Mouse (Mus musculus) embryonic facial prominence, embryonic 15.5 days (tissue): ENCODE measurements at regions not wholly inside any gene's neighbourhood (a gene's known extent, or its start where the extent isn't known, plus 50 kb on each side); places are given as distances from the start of the nearest gene placed in this dataset.

ENCODE experiments used
- ATAC-seq: fragments of 200-750 bp; cut with Nextera tagmentation; 2 replicates; pipeline ENCODE4 v1.8.0; 2017; ENCODE audit warnings: low read depth, moderate TSS enrichment; ENCODE audit not compliant: insufficient number of reproducible peaks, low FRiP score, low TSS enrichment
- H3K27ac ChIP-seq: fragments of 300-500 bp; sonication (generic); replicated peaks from 2 replicates; pipeline ENCODE4 v1.5.1; 2015; ENCODE audit warnings: mild to moderate bottlenecking, inconsistent platforms
- H3K27me3 ChIP-seq: fragments of 300-500 bp; sonication (generic); 2 replicates; pipeline ENCODE4 v1.6.1; 2015; ENCODE audit warnings: inconsistent platforms
- H3K36me3 ChIP-seq: fragments of 300-500 bp; sonication (generic); 2 replicates; pipeline ENCODE4 v1.6.1; 2015; ENCODE audit warnings: mild to moderate bottlenecking, inconsistent platforms
- H3K4me1 ChIP-seq: fragments of 300-500 bp; sonication (generic); 2 replicates; pipeline ENCODE4 v1.6.1; 2015; ENCODE audit warnings: inconsistent platforms
- H3K4me2 ChIP-seq: fragments of 300-500 bp; sonication (generic); replicated peaks from 2 replicates; pipeline ENCODE4 v1.6.1; 2015; ENCODE audit warnings: mild to moderate bottlenecking, inconsistent platforms
- H3K4me3 ChIP-seq: fragments of 300-500 bp; sonication (generic); replicated peaks from 2 replicates; pipeline ENCODE4 v1.5.1; 2015; ENCODE audit warnings: mild to moderate bottlenecking, inconsistent platforms
- H3K9ac ChIP-seq: fragments of 300-500 bp; sonication (generic); 2 replicates; pipeline ENCODE4 v1.6.1; 2015; ENCODE audit warnings: inconsistent platforms
- H3K9me3 ChIP-seq: fragments of 300-500 bp; sonication (generic); replicated peaks from 2 replicates; pipeline ENCODE4 v1.6.1; 2016; ENCODE audit warnings: inconsistent platforms
- WGBS: fragments of 180-500 bp; shearing (Covaris S2); methylation state at CpG from one replicate; pipeline ENCODE4 v1.1.7; 2015; 5-methylcytosine and 5-hydroxymethylcytosine counted together

DNA sequence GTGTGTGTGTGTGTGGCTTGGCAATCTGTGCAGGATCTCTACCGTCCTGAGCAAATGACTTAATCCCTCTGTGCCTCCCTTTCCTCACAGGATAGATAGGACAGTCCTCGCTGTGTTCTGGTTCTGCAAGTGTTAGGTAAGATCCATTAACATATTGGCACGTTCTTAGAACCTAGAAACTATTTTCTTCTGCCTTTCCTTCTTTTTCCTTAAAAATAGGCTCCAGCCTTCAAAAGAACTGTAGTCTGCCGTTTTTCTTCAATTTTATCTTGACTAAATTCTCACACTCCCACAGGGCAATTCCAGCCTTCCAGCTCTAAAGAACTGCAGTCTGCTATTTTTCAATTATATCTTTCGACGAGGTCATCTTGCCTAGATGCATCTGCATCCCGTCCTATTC lies 227.6 kb upstream of the Clint1 start:
- no peaks in the 10 kb centered on the region for H3K36me3 ChIP-seq
- no peaks in the 10 kb centered on the region for H3K9me3 ChIP-seq
- H3K9ac ChIP-seq: no peak overlapping the region
- H3K27ac ChIP-seq: no peak overlapping the region
- H3K4me3 ChIP-seq: no peak overlapping the region
- no peaks in the 10 kb centered on the region for H3K4me1 ChIP-seq
- 59% methylated on average over 7 of the region's 7 CpGs for WGBS
- ATAC-seq: no peak
- H3K27me3 ChIP-seq: no peaks in the 10 kb centered on the region
- H3K4me2 ChIP-seq: no peak overlapping the region

DNA sequence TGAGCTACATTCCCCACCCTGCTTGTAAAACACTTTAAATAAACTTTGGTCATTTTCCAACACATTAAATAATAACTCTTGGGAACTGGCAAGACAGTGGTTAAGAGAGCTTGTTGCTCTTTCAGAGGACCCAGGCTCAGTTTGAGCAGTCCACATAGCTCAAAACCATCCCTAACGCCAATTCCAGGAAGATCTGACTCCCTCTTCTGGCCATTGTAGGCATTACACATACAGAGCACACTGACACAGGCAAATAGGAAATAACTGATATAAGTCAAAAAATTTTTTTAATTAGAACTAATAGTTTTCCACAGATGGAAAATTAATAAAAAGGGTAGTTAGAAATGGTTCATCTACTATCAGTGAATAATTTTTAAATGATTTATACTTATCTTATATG lies 222.6 kb upstream of the Clint1 start:
- Histone ChIP-seq H3K27me3 (no peaks in the 10 kb centered on the region), H3K4me2 (no peak overlapping the region), H3K4me1 (no peaks in the 10 kb centered on the region), H3K9me3 (no peaks in the 10 kb centered on the region), H3K27ac (no peak overlapping the region), H3K36me3 (no peaks in the 10 kb centered on the region), H3K9ac (no peak overlapping the region), H3K4me3 (no peak overlapping the region)
- no peak for ATAC-seq
- 24% methylated on average over 1 of the region's 1 CpGs for WGBS

GRCm38 (mm10) chr11:45634535-45635235 lies 217.2 kb upstream of the Clint1 start:
- H3K4me3 ChIP-seq: no peak overlapping the region
- H3K9ac ChIP-seq: no peak overlapping the region
- no peaks in the 10 kb centered on the region for H3K4me1 ChIP-seq
- no peaks in the 10 kb centered on the region for H3K9me3 ChIP-seq
- H3K36me3 ChIP-seq: no peaks in the 10 kb centered on the region
- no peaks in the 10 kb centered on the region for H3K27me3 ChIP-seq
- WGBS: 80% methylated on average over 10 of the region's 10 CpGs
- ATAC-seq: no peak
- no peak overlapping the region for H3K27ac ChIP-seq
- no peak overlapping the region for H3K4me2 ChIP-seq

GRCm38 (mm10) chr11:45635896-45636295 lies 216.0 kb upstream of the Clint1 start:
- Histone ChIP-seq H3K4me2 (no peak overlapping the region), H3K36me3 (no peaks in the 10 kb centered on the region), H3K4me3 (no peak overlapping the region), H3K27ac (no peak overlapping the region), H3K9me3 (no peaks in the 10 kb centered on the region), H3K27me3 (no peaks in the 10 kb centered on the region), H3K4me1 (no peaks in the 10 kb centered on the region), H3K9ac (no peak overlapping the region)
- WGBS: 82% methylated on average over 4 of the region's 4 CpGs
- no peak for ATAC-seq

DNA sequence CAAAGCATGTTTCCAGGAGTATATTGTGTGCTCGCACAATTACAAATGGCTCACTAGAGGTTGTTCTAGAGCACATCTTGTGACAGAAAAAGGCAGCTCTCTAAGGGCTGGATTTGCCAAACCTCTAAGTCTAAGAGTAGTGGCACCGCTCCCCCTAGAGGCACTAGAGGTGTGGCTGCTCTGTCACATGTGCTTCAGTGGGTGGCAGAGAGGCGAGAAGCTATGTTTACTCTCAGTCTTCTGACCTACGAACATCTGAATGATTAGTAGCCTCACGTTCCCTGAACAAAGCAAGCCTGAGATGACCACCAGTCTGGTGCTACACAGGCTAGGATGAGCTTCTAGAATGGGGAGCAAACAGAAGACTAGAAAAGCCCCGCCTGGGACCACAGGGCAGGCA lies 212.6 kb upstream of the Clint1 start:
- Histone ChIP-seq H3K4me1 (no peaks in the 10 kb centered on the region), H3K9ac (no peak overlapping the region), H3K4me2 (no peak overlapping the region), H3K27me3 (no peaks in the 10 kb centered on the region), H3K27ac (no peak overlapping the region), H3K9me3 (no peaks in the 10 kb centered on the region), H3K4me3 (no peak overlapping the region), H3K36me3 (no peaks in the 10 kb centered on the region)
- WGBS: 77% methylated on average over 6 of the region's 6 CpGs
- ATAC-seq: no peak

- WGBS: 76% methylated on average over 9 of the region's 9 CpGs
Measured at GRCm38 (mm10) chr11:45642142-45642756, 209.6 kb upstream of the Clint1 start.

GRCm38 (mm10) chr11:45643629-45644325 lies 208.1 kb upstream of the Clint1 start:
- no peaks in the 10 kb centered on the region for H3K4me1 ChIP-seq
- no peak for ATAC-seq
- no peak overlapping the region for H3K4me3 ChIP-seq
- H3K9ac ChIP-seq: no peak overlapping the region
- H3K27ac ChIP-seq: no peak overlapping the region
- no peaks in the 10 kb centered on the region for H3K27me3 ChIP-seq
- WGBS: 71% methylated on average over 12 of the region's 12 CpGs
- no peak overlapping the region for H3K4me2 ChIP-seq
- H3K9me3 ChIP-seq: no peaks in the 10 kb centered on the region
- H3K36me3 ChIP-seq: no peaks in the 10 kb centered on the region

More at GRCm38 (mm10) chr11:45642142-45642756, 209.6 kb upstream of the Clint1 start:
- H3K4me2 ChIP-seq: no peak overlapping the region
- no peaks in the 10 kb centered on the region for H3K4me1 ChIP-seq
- H3K36me3 ChIP-seq: no peaks in the 10 kb centered on the region
- no peaks in the 10 kb centered on the region for H3K27me3 ChIP-seq
- ATAC-seq: no peak
- H3K9ac ChIP-seq: no peak overlapping the region
- no peaks in the 10 kb centered on the region for H3K9me3 ChIP-seq
- H3K4me3 ChIP-seq: no peak overlapping the region
- H3K27ac ChIP-seq: no peak overlapping the region

GRCm38 (mm10) chr11:45645815-45646214 lies 206.0 kb upstream of the Clint1 start:
- H3K4me3 ChIP-seq: no peak overlapping the region
- no peak overlapping the region for H3K9ac ChIP-seq
- H3K4me2 ChIP-seq: no peak overlapping the region
- no peaks in the 10 kb centered on the region for H3K36me3 ChIP-seq
- no peaks in the 10 kb centered on the region for H3K9me3 ChIP-seq
- no peak for ATAC-seq
- H3K27me3 ChIP-seq: no peaks in the 10 kb centered on the region
- no peak overlapping the region for H3K27ac ChIP-seq
- H3K4me1 ChIP-seq: no peaks in the 10 kb centered on the region
- WGBS: 75% methylated on average over 3 of the region's 3 CpGs

- no peak overlapping the region for H3K4me3 ChIP-seq
- H3K4me1 ChIP-seq: no peaks in the 10 kb centered on the region
- no peak overlapping the region for H3K4me2 ChIP-seq
- WGBS: 73% methylated on average over 3 of the region's 3 CpGs
- H3K9ac ChIP-seq: no peak overlapping the region
- no peak overlapping the region for H3K27ac ChIP-seq
- no peaks in the 10 kb centered on the region for H3K27me3 ChIP-seq
- H3K36me3 ChIP-seq: no peaks in the 10 kb centered on the region
- H3K9me3 ChIP-seq: no peaks in the 10 kb centered on the region
- ATAC-seq: no peak
Measured at GRCm38 (mm10) chr11:45647888-45648287, 204.0 kb upstream of the Clint1 start.

GRCm38 (mm10) chr11:45656260-45656659 lies 195.6 kb upstream of the Clint1 start:
- no peak for ATAC-seq
- H3K27ac ChIP-seq: no peak overlapping the region

GRCm38 (mm10) chr11:45670156-45670830 lies 181.6 kb upstream of the Clint1 start:
- ATAC-seq: no peak
- Histone ChIP-seq H3K27me3 (no peaks in the 10 kb centered on the region), H3K9me3 (no peaks in the 10 kb centered on the region), H3K36me3 (no peaks in the 10 kb centered on the region), H3K4me2 (no peak overlapping the region), H3K4me3 (no peak overlapping the region), H3K9ac (no peak overlapping the region), H3K27ac (no peak overlapping the region), H3K4me1 (no peaks in the 10 kb centered on the region)
- WGBS: 31% methylated on average over 8 of the region's 8 CpGs

More at GRCm38 (mm10) chr11:45656260-45656659, 195.6 kb upstream of the Clint1 start:
- Histone ChIP-seq H3K4me1 (no peaks in the 10 kb centered on the region), H3K27me3 (no peaks in the 10 kb centered on the region), H3K4me2 (no peak overlapping the region), H3K36me3 (no peaks in the 10 kb centered on the region), H3K9ac (no peak overlapping the region), H3K9me3 (no peaks in the 10 kb centered on the region), H3K4me3 (no peak overlapping the region)
- 91% methylated on average over 4 of the region's 4 CpGs for WGBS
